Mouse (Mus musculus): Measurements from ENCODE around the gene Olfr248.
"Not testable (repeated sequence)": the region's sequence is repeated elsewhere in the genome, so short reads cannot be mapped to it uniquely, and the experiment has no call there.

Gene Olfr248

GRCm38 (mm10) chr1:174390746-174391145 is at the start of gene Olfr248:
TSS of gene Olfr248 (plus strand) at chr1:174391046.
- no peak for DNase-seq (ENCODE audit: extremely low spot score, low spot score)

DNA sequence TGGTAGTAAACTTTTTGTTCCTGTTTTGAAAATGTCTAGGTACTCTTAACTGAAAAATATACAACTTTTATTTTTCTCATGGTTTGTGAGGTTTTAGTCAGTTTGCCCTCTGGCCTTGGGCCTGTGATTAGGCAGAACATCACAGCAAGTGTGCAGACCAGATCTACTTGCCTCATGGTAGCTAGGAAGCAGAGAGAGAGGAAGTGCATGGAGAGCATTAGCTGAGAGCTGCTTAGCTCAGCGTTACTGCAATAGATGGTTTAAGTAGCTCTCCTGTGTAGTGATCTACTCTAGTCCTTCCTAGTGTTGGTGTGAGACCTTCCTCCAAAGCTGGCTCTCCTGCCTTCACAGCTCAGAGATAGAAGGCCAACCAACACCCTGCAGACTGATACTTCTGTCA is 37.2 kb upstream of the Olfr248 start:
- not testable (repeated sequence) for DNase-seq (ENCODE audit: extremely low spot score, low spot score)

DNA sequence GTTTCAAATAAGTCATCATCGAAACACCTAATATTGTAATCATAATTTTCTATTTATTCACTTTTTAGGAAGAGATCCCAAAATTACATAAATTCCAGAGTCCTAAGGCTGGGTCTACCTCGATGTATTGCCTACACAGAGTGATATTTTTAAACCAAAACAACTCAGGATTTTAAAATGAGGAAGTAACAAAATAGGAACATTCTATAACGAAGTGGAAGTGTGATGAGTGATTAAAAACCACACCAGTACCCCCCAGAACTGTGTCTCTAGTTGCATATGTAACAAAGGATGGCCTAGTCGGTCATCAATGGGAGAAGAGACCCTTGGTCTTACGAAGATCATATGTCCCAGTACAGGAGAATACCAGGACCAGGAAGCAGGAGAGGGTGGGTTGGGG is 36.2 kb upstream of the Olfr248 start:
- no peak for DNase-seq (ENCODE audit: extremely low spot score, low spot score)

DNA sequence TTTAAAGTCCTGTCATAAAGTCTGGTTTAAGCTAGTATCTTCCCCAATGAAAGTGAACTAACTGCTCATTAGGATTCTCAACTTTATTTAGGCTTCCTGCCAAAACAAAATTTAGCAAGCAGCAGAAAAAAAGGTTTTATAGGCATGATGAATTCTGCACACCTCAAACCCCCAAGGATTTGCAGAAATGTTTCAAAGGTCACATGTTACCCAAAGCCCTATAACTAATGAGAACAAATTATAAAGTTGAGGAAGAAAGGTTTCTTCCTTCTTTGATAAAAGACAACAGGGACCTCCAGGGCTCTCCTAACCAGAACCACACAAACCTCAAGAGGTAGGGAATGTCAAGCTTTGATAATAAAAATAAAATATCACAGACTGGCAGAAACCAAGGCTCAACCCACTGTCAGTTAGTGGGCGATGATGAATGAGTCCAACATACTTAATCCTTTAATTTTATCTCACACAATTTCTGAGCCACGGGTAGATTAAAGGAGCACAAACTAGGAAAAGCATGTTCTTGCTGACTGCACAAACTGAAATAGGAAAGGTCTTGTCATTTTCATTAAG is 25.9 kb upstream of the Olfr248 start, which contains the start of gene Olfr417:
Olfr417 (plus strand) TSS at position 241 of the 570 bp plus-strand sequence.
- DNase-seq (ENCODE audit: extremely low spot score, low spot score) = no peak

GRCm38 (mm10) chr1:174373799-174374198 is 17.0 kb upstream of the Olfr248 start:
- no peak for DNase-seq (ENCODE audit: extremely low spot score, low spot score)

GRCm38 (mm10) chr1:174422959-174423358 is 32.1 kb downstream of the Olfr248 start:
- no peak for DNase-seq (ENCODE audit: extremely low spot score, low spot score)

DNA sequence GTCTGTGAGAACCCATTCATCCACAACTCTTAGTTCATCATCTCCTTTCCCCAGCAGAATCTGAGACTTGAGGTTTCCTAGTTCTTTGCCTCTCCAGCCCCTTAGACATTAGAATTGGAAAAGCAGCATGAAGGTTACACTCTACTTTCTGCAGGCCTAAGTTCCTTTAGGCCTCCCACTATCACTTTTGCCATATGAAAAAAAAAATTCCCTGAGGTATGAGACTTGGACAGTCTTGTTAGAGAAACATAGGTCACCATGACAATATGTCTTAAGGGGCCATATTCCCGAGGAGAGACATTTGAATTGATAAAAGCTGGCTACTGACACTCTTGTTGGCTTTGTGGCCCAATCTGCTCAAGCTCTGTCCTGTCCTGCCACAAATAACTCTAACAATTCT is 32.9 kb downstream of the Olfr248 start, which contains the start of gene Olfr414:
Olfr414 (plus strand) TSS at position 301 of the 400 bp plus-strand sequence.
- DNase-seq (ENCODE audit: extremely low spot score, low spot score) = no peak

- no peak for DNase-seq (ENCODE audit: extremely low spot score, low spot score)
These were observed 35.5 kb downstream of the Olfr248 start for GRCm38 (mm10) chr1:174426180-174426986.

- DNase-seq (ENCODE audit: extremely low spot score, low spot score) = no peak
These were observed 36.6 kb downstream of the Olfr248 start for GRCm38 (mm10) chr1:174427402-174427801.

DNA sequence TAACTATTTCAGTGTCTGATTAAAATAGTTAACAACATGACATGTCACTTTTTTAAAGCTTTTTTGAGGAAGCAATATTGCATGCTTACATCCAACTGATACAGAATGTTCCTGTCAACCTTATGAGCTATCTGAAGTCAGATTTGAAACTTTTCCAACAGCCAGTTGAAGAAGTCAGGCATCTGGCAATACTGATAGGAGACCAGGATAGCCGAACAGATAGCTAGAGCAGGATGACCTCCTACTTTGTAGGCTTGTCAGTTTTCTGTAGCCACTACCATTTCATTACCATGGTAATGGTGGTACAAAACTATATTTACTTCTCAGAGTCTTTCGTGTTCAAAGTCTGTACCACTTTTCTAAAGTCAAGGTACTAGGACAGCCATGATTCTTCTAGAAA is 37.6 kb downstream of the Olfr248 start:
- DNase-seq (ENCODE audit: extremely low spot score, low spot score) = no peak

DNA sequence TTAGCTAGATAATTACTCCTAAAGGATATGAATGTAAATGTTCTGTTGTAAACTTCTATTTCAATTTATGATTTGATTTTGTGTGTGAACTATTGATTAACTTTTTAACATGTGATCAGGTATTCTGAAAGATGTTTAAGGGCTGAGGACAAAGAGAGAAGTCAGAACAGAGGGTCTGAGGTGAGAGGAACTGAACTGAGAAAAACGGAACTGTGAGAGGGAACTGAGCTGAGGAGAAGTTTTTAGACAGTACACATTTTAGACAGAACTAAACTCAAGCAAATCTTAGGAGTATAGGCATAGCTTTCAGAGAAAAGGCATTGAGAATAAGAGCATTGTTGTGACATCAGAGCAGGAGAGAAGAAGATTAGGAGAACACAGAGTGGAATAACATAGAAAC is 43.3 kb downstream of the Olfr248 start:
- no peak for DNase-seq (ENCODE audit: extremely low spot score, low spot score)

Measured in neural tube, embryonic 10.5 days (tissue).